Mouse (Mus musculus) lung, adult 2 months (tissue): ENCODE measurements around the gene Vmn1r107.
"Not testable (repeated sequence)": the region's sequence is repeated elsewhere in the genome, so short reads cannot be mapped to it uniquely, and the experiment has no call there.

Experiments
- CTCF ChIP-seq: fragments of 200-500 bp; IDR thresholded peaks from 2 replicates; pipeline ENCODE4 v1.5.1; 2011; ENCODE audit warnings: mild to moderate bottlenecking, low read length, control low read depth; ENCODE audit not compliant: insufficient read depth
- POLR2A ChIP-seq: fragments of 200-500 bp; IDR thresholded peaks from 2 replicates; pipeline ENCODE4 v1.6.1; 2011; ENCODE audit warnings: low read depth, mild to moderate bottlenecking, control low read depth, low read length, borderline replicate concordance; ENCODE audit errors: extremely low read depth

DNA sequence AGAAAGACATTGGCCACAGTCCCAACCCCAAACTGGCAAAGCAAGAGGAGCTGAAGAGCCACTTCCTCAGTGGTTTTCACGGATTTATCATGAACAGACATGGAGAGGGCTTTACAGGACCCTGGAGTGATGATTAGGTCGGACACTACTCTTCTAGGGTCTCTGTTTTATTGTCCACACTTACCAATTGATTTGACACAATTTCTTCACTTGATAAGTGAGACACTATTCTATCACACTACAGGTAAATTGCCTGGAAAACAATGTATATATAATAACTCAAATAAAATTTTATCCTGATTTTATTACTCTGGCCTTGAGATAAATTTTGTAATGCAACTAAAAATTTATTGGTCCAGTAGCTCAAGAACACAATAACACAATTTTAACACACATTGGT is 34.4 kb downstream of the Vmn1r107 start, which contains the start of gene Vmn1r111:
- not testable (repeated sequence) for TF ChIP-seq POLR2A, CTCF
